8 mouse cellular contexts compared by ENCODE assay signal in the genomic region with DNA sequence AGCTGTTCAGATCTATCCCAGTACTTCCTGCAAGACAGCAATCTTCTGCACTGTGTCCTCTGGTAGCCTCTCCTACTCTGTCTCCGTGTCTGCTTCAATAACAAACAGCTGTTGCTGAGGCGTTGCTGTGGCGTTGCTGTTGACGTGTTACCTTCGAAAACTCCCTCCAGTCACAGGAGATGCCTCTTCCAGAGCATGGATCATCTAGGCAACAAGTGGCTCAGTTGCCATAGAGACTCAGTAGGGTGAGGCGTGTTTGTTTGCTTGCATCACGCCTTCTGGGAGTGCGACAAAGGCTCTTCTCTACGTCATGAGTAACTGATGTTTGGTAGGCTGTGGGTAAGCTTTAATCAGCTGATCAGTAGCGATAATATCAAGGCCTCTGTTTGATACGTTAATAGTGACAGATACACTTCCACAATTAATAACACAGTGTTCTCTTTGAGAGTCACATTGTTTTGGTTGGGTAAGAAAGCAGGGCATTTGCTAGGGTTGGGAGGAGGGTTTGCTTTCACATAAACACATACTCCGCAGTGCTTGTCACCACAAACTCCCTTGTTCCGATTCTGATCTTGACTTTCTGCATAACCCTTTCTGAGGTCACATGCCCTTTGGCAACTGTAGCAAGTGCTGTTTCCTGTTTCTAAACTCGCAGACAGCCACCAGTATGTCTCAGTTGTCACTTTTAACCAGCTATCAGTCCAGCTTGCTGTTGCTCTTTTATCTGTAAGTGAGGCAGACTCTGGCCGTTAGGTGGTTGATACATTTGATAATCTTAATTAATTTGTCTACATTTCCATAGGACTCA. TPM values are rescaled to one million over a fixed set of nuclear protein-coding genes. Genes with fewer than 3 reads are reported as not detected.
A peak's percentile ranks its signal among the peaks of the same experiment; 100 is the strongest.
DNase-seq lines count a peak whose midpoint lies in the region; TF ChIP-seq lines count a peak whose summit lies in the region.

No protein-coding gene starts in this region.

- H3K27ac ChIP-seq in testis, adult 2 months (ENCODE audit: control insufficient read depth, insufficient read depth, low read depth, low read length) = no peak overlapping the region

- no peaks in the 10 kb centered on the region for H3K27me3 ChIP-seq in testis, adult 2 months (ENCODE audit: control insufficient read depth, insufficient read depth, low read length)

- H3K36me3 ChIP-seq in testis, adult 2 months (ENCODE audit: control insufficient read depth, insufficient read depth, low read length) = no peaks in the 10 kb centered on the region

- DNase-seq in adrenal gland, adult 8-10 months = peak; percentile 5
- DNase-seq in adrenal gland, postnatal 4 days (ENCODE audit: low spot score in 2 of 2) = no peak
- no peak for DNase-seq in testis, postnatal 10 days (ENCODE audit: low spot score)
- peak; percentile 97 for DNase-seq in induced T-regulatory cell, adult 2 months (ENCODE audit: low read depth)
- DNase-seq in lung, postnatal 25 days (ENCODE audit: low spot score) = peak; percentile 77
- DNase-seq in telencephalon, adult 2 months (ENCODE audit: low read depth, low spot score) = peak; percentile 26
- no peak for DNase-seq in ovary, postnatal 36 days (ENCODE audit: low spot score)

- no peak for TF ChIP-seq CTCF in testis, adult 2 months (IDR thresholded peaks at IDR 0.05; ENCODE audit: control insufficient read depth, insufficient read depth, insufficient replicate concordance, low read depth, low read length)

- no peak for TF ChIP-seq POLR2A in testis, adult 2 months (IDR thresholded peaks at IDR 0.05; ENCODE audit: control insufficient read depth, low read depth, low read length)

- H3K4me3 ChIP-seq in testis, adult 2 months (ENCODE audit: control insufficient read depth, low read depth, low read length) = peak overlapping the region; percentile 36; the same call in 1 of the 2 replicates

- peaks cover 2% of the 10 kb centered on the region; the same call in 1 of the 2 replicates for H3K4me1 ChIP-seq in testis, adult 2 months (ENCODE audit: control insufficient read depth, insufficient read depth, low read length)

RNA-seq across cellular contexts. Expression of a gene that starts 46.8 kb away (rescaled TPM):
- 10 to 100 TPM in 2 of 4 experiments, 1 to 10 TPM in 2; 4.1 to 18.9 (median 8.9) TPM for total RNA-seq in adrenal gland, adult 8-10 months (2022)
- total RNA-seq in adrenal gland, postnatal 4 days (2021) = 1 to 10 TPM; 5.6 to 5.8 TPM
- 1.2 and 1.5 TPM in 2 replicates for polyA plus RNA-seq in testis, adult 2 months (2012; rRNA removed)

Comparison
In these comparisons a context has a peak if more than half of its experiments do, and no peak if none do; other contexts are left out.
1. DNase-seq: peak in adrenal gland, adult 8-10 months (single experiment), induced T-regulatory cell, adult 2 months (single experiment), lung, postnatal 25 days (single experiment) and telencephalon, adult 2 months (single experiment); none in adrenal gland, postnatal 4 days (0 of 2), testis, postnatal 10 days (single experiment) and ovary, postnatal 36 days (single experiment).